Comparison of ENCODE assay signal across 9 mouse cellular contexts in the genomic region with DNA sequence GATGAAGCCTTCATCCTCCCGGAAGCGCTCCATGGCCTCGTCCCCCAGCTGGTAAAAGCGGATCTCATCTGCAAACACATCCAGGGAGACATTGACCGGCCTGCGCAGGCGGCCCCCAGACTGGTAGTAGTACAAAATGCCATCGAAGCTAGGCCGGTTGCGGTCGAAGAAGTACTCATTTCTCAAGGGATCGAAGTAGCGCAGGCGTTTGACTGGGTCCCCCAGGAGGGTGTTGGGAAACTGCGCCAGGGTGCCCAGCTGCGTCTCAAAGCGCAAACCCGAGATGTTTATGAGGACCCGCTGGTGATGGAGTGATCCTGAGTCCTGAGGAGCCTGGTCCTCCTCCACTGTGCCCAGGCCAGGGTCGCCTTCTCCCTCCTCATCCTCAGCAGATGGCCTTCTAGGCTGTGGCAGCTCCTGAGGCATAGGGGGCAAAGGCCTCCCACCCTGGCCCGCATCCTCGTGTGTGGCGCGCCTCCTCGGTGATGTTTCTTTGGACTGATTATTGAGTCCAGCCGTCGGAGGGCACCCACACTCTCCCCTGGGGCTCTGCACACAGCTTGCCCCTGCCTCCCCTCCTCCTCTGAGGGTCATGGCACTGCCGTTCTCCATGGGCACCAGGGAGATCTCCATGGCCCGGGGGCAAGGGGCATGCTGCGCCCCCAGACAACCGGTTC. TPM values are rescaled to one million over a fixed set of nuclear protein-coding genes. Genes with fewer than 3 reads are reported as not detected.
DNase-seq lines count a peak whose midpoint lies in the region; ATAC-seq and TF ChIP-seq lines count a peak whose summit lies in the region.
"Had no signal": no experiment of that assay in that cellular context is flagged by ENCODE, and none has a peak within 500 bp of the region (broad histone marks: within the 10 kb centered on the region; RNA-seq: fewer than 3 reads in every experiment).

No protein-coding gene starts in this region.

- no peak for TF ChIP-seq POLR2A in kidney, adult 2 months (IDR thresholded peaks at IDR 0.05; ENCODE audit: low read depth, low read length)

- H3K9ac ChIP-seq in kidney, postnatal 0 days (ENCODE audit: low read depth, low read length): no peak overlapping the region
- peak overlapping the region; percentile 34 for H3K9ac ChIP-seq in intestine, embryonic 15.5 days
- peak overlapping the region; percentile 32; the same call in 1 of the 2 replicates for H3K9ac ChIP-seq in neural tube, embryonic 14.5 days (replicated peaks; ENCODE audit: low read depth, low read length)

- H3K4me3 ChIP-seq in kidney, postnatal 0 days (replicated peaks; ENCODE audit: low read depth, low read length): peak overlapping the region; percentile 18; the same call in 1 of the 2 replicates
- no peak overlapping the region for H3K4me3 ChIP-seq in kidney, adult 2 months (ENCODE audit: insufficient read depth, low read depth, low read length)
- peak overlapping the region; percentile 48 for H3K4me3 ChIP-seq in forebrain, embryonic 10.5 days
- H3K4me3 ChIP-seq in intestine, embryonic 15.5 days (replicated peaks): peak overlapping the region; percentile 27
- peak overlapping the region; percentile 9; the same call in 1 of the 2 replicates for H3K4me3 ChIP-seq in neural tube, embryonic 14.5 days (ENCODE audit: low read depth, low read length)

- WGBS in kidney, postnatal 0 days: 23% methylated on average over 29 of the region's 31 CpGs
- 34% methylated on average over 31 of the region's 31 CpGs for WGBS in kidney, adult 2 months
- WGBS in forebrain, embryonic 10.5 days: 11% methylated on average over 31 of the region's 31 CpGs
- WGBS in intestine, embryonic 15.5 days: 26% methylated on average over 31 of the region's 31 CpGs
- WGBS in neural tube, embryonic 14.5 days: 16% methylated on average over 31 of the region's 31 CpGs

- peaks cover 15% of the 10 kb centered on the region; the same call in 1 of the 2 replicates for H3K4me1 ChIP-seq in kidney, postnatal 0 days (replicated peaks; ENCODE audit: insufficient read depth, low read length)
- H3K4me1 ChIP-seq in kidney, adult 2 months (ENCODE audit: control insufficient read depth, insufficient read depth, low read length): no peaks in the 10 kb centered on the region
- peaks cover 57% of the 10 kb centered on the region for H3K4me1 ChIP-seq in forebrain, embryonic 10.5 days
- peaks cover 18% of the 10 kb centered on the region for H3K4me1 ChIP-seq in intestine, embryonic 15.5 days (replicated peaks)
- H3K4me1 ChIP-seq in neural tube, embryonic 14.5 days (ENCODE audit: control insufficient read depth, insufficient read depth, low read length): peaks cover 9% of the 10 kb centered on the region

- peak; percentile 53 for ATAC-seq in kidney, postnatal 0 days (replicated peaks; ENCODE audit: low FRiP score, low read depth)
- peak; percentile 48 for ATAC-seq in intestine, embryonic 15.5 days
- peak; percentile 26; the same call in 1 of the 2 replicates for ATAC-seq in neural tube, embryonic 14.5 days (ENCODE audit: low read depth)
- no peak for ATAC-seq in megakaryocyte progenitor cell, adult 5-6 weeks (replicated peaks; ENCODE audit: poor library complexity)

- TF ChIP-seq CTCF in kidney, postnatal 0 days (IDR thresholded peaks at IDR 0.05; ENCODE audit: low read depth): no peak
- TF ChIP-seq CTCF in kidney, adult 2 months (conservative IDR thresholded peaks at IDR 0.05; ENCODE audit: insufficient read depth, insufficient read length, low read depth, low read length): no peak

- DNase-seq in kidney, postnatal 0 days (ENCODE audit: low spot score): no peak
- no peak for DNase-seq in kidney, adult 2 months
- DNase-seq in forebrain, embryonic 10.5 days (ENCODE audit: extremely low spot score, low spot score): peak; percentile 20
- no peak for DNase-seq in urinary bladder, adult 2 months (ENCODE audit: low spot score)
- DNase-seq in kidney, postnatal 36 days: no peak
- DNase-seq: thymus, postnatal 25 days had no signal

- H3K4me2 ChIP-seq in kidney, postnatal 0 days (ENCODE audit: low read length): peak overlapping the region; percentile 57
- peak overlapping the region; percentile 63 for H3K4me2 ChIP-seq in intestine, embryonic 15.5 days (replicated peaks)
- peak overlapping the region; percentile 47 for H3K4me2 ChIP-seq in neural tube, embryonic 14.5 days (ENCODE audit: low read depth, low read length)

- no peaks in the 10 kb centered on the region for H3K9me3 ChIP-seq in kidney, postnatal 0 days (replicated peaks; ENCODE audit: low read length)
- H3K9me3 ChIP-seq in forebrain, embryonic 10.5 days: no peaks in the 10 kb centered on the region
- no peaks in the 10 kb centered on the region for H3K9me3 ChIP-seq in intestine, embryonic 15.5 days
- no peaks in the 10 kb centered on the region for H3K9me3 ChIP-seq in neural tube, embryonic 14.5 days (ENCODE audit: control insufficient read depth, low read length)

- 0 out of 2 replicates have a peak, but pooled peaks cover 6% of the 10 kb centered on the region for H3K27me3 ChIP-seq in kidney, postnatal 0 days (ENCODE audit: insufficient read depth, low read length)
- no peaks in the 10 kb centered on the region for H3K27me3 ChIP-seq in kidney, adult 2 months (replicated peaks; ENCODE audit: control insufficient read depth, insufficient read depth, low read length)
- H3K27me3 ChIP-seq in forebrain, embryonic 10.5 days (ENCODE audit: poor library complexity, severe bottlenecking): peaks cover 47% of the 10 kb centered on the region
- H3K27me3 ChIP-seq in intestine, embryonic 15.5 days (replicated peaks): 0 out of 2 replicates have a peak, but pooled peaks cover 9% of the 10 kb centered on the region
- no peaks in the 10 kb centered on the region for H3K27me3 ChIP-seq in neural tube, embryonic 14.5 days (ENCODE audit: control insufficient read depth, insufficient read depth, low read length)

- H3K36me3 ChIP-seq in kidney, postnatal 0 days (ENCODE audit: insufficient read depth, low read length): no peaks in the 10 kb centered on the region
- H3K36me3 ChIP-seq in kidney, adult 2 months (ENCODE audit: control insufficient read depth, insufficient read depth, low read length): no peaks in the 10 kb centered on the region
- H3K36me3 ChIP-seq in forebrain, embryonic 10.5 days (replicated peaks): no peaks in the 10 kb centered on the region
- no peaks in the 10 kb centered on the region for H3K36me3 ChIP-seq in intestine, embryonic 15.5 days
- no peaks in the 10 kb centered on the region for H3K36me3 ChIP-seq in neural tube, embryonic 14.5 days (ENCODE audit: control insufficient read depth, insufficient read depth, low read length)

- H3K27ac ChIP-seq in kidney, postnatal 0 days: no peak overlapping the region
- H3K27ac ChIP-seq in kidney, adult 2 months (ENCODE audit: insufficient read depth, low read depth, low read length): no peak overlapping the region
- H3K27ac ChIP-seq in forebrain, embryonic 10.5 days: peak overlapping the region; percentile 81
- H3K27ac ChIP-seq in intestine, embryonic 15.5 days: peak overlapping the region; percentile 73
- no peak overlapping the region for H3K27ac ChIP-seq in neural tube, embryonic 14.5 days (ENCODE audit: low read depth, low read length)

RNA-seq across cellular contexts. Expression of gene Kcna5, which starts 0.5 kb away (rescaled TPM):
- 3.0 and 3.5 TPM in 2 replicates for polyA plus RNA-seq in kidney, postnatal 0 days (2015; fragmentation: Nextera tagmentation; extraction: Ambion mirVana)
- polyA plus RNA-seq in kidney, adult 2 months (2012; rRNA removed): 1.2 and 1.8 TPM in 2 replicates
- 1.5 and 2.1 TPM in 2 replicates for polyA plus RNA-seq in forebrain, embryonic 10.5 days (2016; fragmentation: Nextera tagmentation; extraction: Ambion mirVana)
- polyA plus RNA-seq in intestine, embryonic 15.5 days (2015; fragmentation: Nextera tagmentation; extraction: Ambion mirVana): 7.5 and 8.2 TPM in 2 replicates
- 2.2 TPM in 2 replicates for polyA plus RNA-seq in neural tube, embryonic 14.5 days (2014; fragmentation: Nextera tagmentation; extraction: Ambion mirVana)
- 0.62 and 0.78 TPM in 2 replicates for polyA plus RNA-seq in urinary bladder, adult 2 months (2012; rRNA removed)
- not detected in 2 replicates for total RNA-seq in megakaryocyte progenitor cell, adult 5-6 weeks (2015)
- total RNA-seq in megakaryocyte progenitor cell, adult 5-6 weeks (2017): not detected in 2 replicates

Comparison
In these comparisons a context has a peak if more than half of its experiments do, and no peak if none do; other contexts are left out.
1. H3K27ac ChIP-seq: peak in forebrain, embryonic 10.5 days (single experiment) and intestine, embryonic 15.5 days (single experiment); none in kidney, postnatal 0 days (single experiment), kidney, adult 2 months (single experiment) and neural tube, embryonic 14.5 days (single experiment).
2. Peak in every context shown above with its lines, with median percentiles within 50 percentile points of each other: H3K4me2 ChIP-seq.